Mouse (Mus musculus) kidney, adult 11 months (tissue): Measurements from ENCODE around the gene Prmt7.

Source experiments
- DNase-seq: peaks from one replicate; pipeline ENCODE4 v3.0.0; 2022

Prmt7 gene

GRCm38 (mm10) chr8:106231536-106231935, 20.8 kb downstream of the Prmt7 start:
- no peak for DNase-seq

DNA sequence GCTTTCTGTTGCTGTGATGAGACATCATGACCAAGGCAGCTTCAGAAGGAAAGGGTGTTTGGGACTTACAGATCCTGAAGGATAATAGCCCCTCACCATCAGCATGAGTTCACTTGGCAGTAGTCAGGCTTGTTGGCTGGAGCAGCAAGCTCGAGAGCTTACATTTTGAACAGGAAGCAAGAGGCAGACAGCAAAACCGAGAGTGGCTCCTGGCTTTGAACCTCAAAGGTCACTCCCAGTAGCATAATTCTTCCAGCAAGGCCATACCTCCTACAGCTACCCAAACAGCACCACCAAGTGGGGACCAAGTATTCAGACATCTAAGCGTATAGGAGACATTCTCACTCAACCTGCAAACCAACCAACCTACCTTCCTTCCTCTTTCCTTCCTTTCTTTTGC, 22.0 kb downstream of the Prmt7 start:
- DNase-seq: no peak

GRCm38 (mm10) chr8:106234567-106235261, 24.0 kb downstream of the Prmt7 start:
- DNase-seq: no peak

DNA sequence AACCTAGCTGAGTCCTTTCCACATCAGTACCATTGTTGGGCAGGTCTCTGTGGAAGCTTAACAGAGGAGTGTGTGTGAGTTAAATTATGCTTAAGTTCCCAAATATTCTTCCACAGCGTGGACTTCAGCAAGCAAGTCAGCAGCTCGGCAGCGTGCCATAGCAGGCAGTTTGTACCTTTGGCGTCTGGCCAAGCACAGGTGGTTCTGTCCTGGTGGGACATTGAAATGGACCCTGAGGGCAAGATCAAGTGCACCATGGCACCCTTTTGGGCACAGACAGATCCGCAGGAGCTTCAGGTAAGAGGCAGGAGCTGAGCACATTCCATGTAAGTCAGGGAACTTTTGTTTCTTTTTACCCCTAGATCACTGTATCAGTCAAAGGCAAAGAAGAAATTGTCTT, 26.4 kb downstream of the Prmt7 start:
- peak; percentile 59 for DNase-seq

DNA sequence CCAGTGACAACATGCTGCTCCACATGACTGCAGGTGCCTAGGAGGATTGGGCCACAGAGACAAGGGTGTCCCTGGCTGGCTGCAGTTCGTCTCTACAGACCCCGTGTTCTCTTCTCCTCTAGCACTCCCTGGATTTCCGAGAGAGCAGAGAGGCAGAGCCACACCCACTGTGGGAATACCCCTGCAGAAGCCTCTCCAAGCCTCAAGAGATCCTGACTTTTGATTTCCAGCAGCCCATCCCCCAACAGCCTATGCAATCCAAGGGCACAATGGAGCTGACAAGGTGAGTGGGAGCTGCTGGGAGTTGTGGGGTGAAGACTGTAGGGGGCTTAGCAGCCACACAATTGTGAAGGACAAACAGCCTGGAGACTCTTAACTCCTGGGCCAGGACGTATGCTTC, 39.5 kb downstream of the Prmt7 start:
- DNase-seq: no peak

DNA sequence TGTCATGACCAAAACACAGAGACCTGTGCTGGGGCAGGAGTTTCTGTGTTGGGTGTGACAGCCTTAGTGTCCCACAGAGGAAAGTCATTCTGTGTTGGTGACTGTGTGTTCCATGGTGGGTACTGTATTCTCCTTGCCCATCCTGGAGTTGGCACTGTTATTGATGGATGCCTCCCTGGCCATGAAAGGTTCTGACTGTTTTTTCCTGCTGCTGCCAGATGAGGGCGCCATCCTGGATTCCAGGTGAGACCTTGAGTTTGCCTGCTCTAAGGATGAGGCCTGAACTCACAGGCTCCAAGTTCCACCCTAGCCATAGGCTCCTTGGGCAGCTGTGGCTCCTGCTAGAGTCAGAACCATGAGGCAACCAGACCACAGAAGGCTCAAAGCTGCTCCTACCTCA, 47.4 kb downstream of the Prmt7 start:
- no peak for DNase-seq

DNA sequence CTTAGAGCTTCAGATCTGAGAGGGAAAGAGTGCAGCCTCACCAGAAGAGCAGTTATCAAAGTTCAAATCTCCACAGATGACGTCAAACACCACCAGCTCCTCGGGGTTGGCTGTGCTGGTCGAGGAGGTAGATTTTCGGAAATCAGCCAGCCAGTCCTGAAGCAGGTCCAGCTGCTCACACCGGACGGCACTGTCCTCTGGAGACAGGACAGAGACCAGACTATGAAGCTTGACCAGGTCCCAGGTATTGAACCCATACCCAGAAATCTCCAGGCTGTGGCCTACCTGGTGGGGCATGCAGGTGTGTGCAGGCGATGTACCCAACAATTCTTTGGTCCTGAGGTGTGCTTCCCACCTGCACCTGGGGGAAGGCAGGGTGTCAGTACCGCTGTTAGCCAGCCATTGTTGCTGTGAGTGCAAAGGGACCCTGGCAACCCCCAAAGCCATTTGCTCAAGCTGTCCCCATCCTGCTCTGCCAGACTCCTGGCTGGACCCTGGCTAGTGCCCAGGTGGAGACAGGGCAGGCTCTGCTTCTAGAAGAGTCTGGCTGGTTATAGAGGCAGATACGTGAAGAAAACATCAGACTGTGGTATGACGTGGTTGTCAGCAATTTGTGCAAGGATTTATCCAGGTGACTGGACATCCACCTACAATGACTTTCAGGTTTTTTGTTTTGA, 49.0 kb downstream of the Prmt7 start:
- DNase-seq: no peak

DNA sequence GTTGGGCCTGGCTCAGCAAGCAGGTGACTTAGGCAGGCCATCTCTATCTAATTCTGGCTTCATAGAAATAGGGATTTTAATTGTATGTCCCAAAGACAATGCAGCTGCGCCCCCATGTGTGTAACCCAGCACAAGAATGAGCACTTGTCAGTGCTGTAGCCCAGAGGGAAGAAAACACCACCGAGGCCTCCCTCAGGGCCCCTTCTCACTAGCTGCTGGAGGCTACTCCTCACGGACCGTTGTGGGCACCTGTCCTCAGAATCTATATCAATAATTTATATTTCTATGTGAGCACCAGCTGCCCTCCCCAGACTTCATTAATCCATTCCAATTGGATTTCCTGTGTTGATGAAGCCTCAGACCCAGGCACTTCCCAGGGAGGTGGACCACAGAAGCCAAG, 50.2 kb downstream of the Prmt7 start:
- DNase-seq: no peak

DNA sequence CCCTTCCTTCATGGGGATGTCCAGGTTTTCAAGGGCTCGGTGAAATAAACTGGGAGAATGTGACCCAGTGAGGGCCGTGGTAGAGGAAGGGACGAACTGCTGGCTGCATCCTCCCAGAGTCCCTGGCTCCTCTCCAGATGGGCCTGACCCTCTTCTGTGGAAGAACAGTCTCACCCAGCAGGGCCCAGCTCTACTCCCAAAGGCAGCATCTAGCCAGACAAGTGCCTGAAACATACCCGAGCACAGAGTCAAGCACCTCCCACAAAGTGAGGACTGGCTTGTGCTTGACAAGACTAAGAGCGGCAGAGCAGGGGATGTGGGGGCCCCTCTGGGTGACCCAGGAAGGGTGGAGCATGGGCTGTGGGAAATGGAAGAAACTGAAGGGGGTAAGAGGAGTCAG, 51.6 kb downstream of the Prmt7 start:
- no peak for DNase-seq

DNA sequence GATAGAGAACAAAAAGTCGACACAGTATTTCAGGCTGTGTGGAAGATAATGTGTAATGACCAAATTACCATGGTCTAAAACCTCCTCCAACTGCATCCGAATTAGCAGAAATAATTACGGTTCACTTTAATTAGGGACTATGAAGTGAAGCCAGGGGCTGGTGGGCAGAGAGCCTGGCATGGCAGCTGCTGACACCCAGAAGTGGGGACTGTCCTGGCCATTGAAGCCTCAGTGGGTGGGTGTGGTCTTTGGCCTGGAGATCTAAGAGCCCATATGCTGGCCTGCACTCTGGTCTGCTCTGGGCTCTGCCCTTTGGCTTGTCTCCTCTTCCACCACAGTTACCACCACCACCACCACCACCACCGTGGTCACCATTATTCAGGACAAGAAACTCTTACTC, 53.2 kb downstream of the Prmt7 start:
- no peak for DNase-seq

DNA sequence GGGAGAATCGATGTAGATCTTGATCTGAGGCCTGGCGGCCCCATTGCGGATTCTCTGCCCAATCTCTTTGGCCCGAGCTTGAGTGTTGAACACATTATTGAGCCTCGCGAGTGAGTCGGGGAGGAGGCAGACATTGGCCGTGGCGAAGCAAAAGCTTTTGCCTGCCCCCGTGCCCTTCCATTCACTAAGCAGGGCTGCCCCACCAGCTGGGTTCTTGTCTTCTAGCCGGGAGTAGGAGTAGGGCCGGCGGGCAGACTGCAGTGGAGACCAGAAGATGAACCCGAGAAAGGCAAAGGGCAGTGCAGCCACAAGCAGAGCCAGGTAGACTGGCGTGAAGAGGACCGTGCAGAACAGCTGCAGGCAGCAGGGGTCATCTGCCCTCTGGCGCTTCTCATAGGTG, 54.7 kb downstream of the Prmt7 start:
- no peak for DNase-seq

GRCm38 (mm10) chr8:106268710-106269346, 58.1 kb downstream of the Prmt7 start:
- DNase-seq: no peak

GRCm38 (mm10) chr8:106270804-106271203, 60.1 kb downstream of the Prmt7 start:
- no peak for DNase-seq

DNA sequence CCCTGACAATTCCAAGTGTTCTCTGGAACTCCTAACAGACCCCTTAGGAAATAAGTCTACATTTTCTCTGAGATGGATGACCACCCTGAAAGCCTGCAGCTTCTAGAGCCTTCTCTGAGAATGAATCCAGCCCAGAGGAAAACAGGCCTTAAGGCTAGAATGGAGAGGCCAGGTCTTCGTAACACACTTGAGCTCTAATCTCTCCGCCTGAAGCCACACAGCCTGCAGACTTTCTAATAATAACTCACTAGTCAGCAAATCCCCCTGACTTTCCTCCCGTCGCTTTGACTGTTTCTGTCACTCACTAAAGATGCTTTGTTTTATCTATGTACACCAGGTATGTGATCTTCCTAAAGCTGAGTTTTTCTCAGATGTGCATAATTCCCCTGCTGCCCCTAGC, 60.6 kb downstream of the Prmt7 start:
- DNase-seq: no peak

- no peak for DNase-seq
Measured at GRCm38 (mm10) chr8:106273468-106273867, 62.7 kb downstream of the Prmt7 start.

DNA sequence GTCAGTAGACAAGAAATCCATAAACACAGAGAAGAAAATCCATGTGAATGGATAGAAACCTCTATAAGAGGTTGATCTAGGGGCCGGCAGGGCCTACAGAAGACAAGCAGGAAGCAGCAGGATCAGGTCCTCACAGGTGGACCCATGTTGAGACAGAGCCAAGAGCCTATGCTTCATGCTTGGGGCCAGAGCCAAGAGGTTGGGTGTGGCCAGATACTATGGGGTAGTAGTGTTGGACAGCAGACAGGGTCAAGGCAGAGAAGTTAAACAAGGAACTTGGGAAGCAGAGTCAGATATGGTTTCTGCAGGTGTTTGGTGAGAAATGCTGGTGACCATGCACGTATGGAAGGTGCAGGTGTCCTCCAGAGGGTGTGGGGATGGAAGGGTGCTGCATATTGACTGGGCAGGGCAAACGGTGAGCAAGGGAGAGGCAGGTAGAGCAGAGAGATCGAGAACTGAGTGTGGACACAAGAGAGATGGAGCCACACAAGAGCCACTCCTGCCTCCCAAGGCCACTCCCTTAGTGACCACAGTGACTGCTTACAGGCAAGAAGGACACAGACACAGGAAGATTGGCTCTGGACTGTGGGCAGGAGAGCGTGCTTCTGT, 66.1 kb downstream of the Prmt7 start:
- no peak for DNase-seq

DNA sequence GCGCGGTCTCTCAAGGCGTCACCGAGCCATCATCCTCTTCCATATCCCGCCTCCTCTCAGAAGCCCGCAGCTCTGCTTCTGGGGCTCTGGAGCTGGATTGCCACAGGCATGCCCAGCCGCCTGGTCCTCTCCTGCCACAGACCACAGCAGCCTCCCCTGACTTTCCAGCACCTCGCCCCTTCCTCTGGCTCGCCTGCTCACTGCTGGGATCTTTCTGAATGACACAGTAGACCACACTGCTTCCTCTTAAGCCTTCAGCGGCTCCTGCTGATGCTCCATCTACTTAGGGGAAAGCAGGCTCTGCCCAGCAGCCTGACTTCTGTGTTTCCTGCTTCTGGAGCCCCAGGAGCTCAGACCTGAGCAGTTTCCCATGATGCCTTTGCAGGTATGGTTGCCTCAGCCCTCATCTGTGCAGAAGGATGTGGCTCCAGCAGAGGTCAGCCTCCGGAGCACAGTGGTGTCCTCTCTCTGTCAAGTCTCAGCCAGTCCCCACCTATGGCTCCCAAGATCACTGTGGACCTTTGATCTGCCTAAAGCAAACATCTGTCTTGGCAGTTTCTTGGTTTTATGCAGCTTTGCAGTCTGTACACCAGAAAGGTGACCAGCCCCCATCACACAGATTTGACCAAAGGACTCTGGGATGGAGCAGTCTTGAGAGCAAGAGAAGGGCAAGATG, 67.8 kb downstream of the Prmt7 start:
- DNase-seq: no peak

DNA sequence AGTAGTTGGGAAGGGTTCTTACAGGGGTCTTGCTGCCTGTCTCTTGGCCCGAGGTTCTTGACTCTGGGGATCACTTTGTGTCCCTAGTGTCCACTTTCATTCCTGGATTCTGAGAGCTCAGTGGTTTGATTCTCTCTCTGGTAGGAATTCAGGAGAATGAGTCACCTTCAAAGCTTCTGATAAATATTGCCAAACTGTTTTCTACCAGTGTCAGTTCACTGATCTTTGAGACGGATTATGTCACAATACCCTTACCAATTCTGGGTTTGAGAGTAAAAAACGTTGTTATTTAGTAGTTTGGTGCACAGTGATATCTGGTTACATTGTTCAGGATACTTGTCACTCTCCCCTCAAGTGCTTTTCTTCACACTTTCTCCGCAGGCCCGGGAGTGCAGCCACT, 69.4 kb downstream of the Prmt7 start:
- DNase-seq: no peak

DNA sequence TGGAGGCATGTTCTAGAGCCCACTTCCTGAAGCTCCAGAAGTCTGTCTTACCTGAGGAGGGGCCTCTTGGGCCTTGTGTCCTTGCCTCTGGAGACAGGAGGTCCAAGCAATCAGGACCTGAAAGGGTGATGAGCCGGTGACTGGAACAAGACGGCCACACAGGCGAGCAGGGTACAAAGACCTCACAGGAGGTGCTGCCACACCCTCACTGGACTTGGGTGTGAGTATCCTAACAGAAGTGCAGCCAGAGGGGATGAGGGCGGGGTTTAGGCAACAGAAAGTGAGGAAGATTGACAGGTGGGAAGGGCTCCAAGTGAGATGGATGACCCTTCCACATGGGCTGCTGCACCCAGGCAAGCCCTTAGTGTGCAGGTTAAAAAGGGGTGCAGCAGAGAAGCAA, 70.1 kb downstream of the Prmt7 start:
- no peak for DNase-seq

DNA sequence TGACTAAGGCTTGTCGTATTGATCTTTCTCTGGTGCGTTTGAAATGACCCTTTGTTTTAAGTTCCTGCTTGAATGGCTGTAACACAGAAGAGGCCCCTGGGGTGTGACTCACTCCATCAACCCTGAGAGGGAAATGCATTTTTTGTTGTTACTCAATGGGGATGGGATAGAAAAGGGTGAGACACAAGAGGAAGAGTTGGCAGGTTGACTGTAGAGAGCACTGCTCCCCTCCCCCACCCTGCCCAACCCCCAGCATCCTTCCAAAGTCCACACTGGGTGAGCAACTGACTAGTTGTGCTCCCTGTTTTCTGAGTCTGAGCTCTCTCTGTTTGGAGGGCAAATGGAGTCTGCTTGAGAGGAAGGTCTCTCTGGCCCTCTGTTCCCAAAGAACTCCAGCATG, 76.7 kb downstream of the Prmt7 start:
- DNase-seq: no peak

GRCm38 (mm10) chr8:106288732-106289131, 78.0 kb downstream of the Prmt7 start:
- no peak for DNase-seq

DNA sequence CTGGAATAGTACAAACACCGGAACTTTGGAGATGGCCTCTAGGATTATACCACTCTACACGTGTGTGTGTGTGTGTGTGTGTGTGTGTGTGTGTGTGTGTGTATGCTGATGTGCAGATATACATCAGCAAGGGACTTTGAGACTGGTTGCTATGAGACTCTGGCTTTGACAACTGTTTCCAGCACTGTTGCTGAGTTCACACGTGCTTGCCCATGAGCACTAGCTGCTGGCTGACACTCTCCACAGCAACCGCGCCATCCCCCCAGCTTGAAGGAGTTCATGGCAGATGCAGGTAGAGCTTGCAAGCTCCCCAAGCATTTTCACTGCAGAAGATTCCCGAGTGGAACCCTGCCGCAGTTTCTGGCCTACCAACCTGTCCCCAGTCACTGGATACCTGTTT, 78.7 kb downstream of the Prmt7 start:
- no peak for DNase-seq
